Mouse (Mus musculus): ENCODE results near the gene Kdm4b. TPM values are rescaled to one million over a fixed set of nuclear protein-coding genes. Genes with fewer than 3 reads are reported as not detected.
A peak's percentile ranks its signal among the peaks of the same experiment; 100 is the strongest.

The Kdm4b gene
- total and polyA plus RNA-seq, 3 experiments = 9.1 to 27.5 TPM; not detected in 1

GRCm38 (mm10) chr17:56425584-56425914, 99.7 kb downstream of the Kdm4b start:
- H3K27me3 ChIP-seq (ENCODE audit: control insufficient read depth in 1 of 2, insufficient read depth in 2 of 2, low read length in 2 of 2) = no peaks in the 10 kb centered on the region
- H3K4me1 ChIP-seq (ENCODE audit: control insufficient read depth in 1 of 2, insufficient read depth in 2 of 2, low read length in 2 of 2) = no peaks in the 10 kb centered on the region
- H3K4me3 ChIP-seq (ENCODE audit: control insufficient read depth in 1 of 2, insufficient read depth in 1 of 2, low read depth in 2 of 2, low read length in 2 of 2) = no peak overlapping the region
- DNase-seq (ENCODE audit: low read depth, low spot score) = no peak
- H3K27ac ChIP-seq (ENCODE audit: control insufficient read depth, low read depth, low read length) = no peak overlapping the region
- no peaks in the 10 kb centered on the region for H3K79me2 ChIP-seq (ENCODE audit: control insufficient read depth, insufficient read depth, low read length, poor library complexity)
- H3K9me3 ChIP-seq (replicated peaks; ENCODE audit: insufficient read depth, low read length) = no peaks in the 10 kb centered on the region
- no peak overlapping the region for H3K9ac ChIP-seq (ENCODE audit: control insufficient read depth, low read depth, low read length, poor library complexity, severe bottlenecking)
- TF ChIP-seq MAZ (IDR thresholded peaks at IDR 0.05; ENCODE audit: low read depth, low read length) (no peak), SIN3A (IDR thresholded peaks at IDR 0.05; ENCODE audit: low read length) (no peak), POLR2AphosphoS2 (IDR thresholded peaks at IDR 0.05; ENCODE audit: low read length) (no peak), USF2 (IDR thresholded peaks at IDR 0.05; ENCODE audit: borderline replicate concordance in 1 of 2, insufficient read depth in 1 of 2, low read depth in 1 of 2, low read length in 2 of 2) (no peak), KAT2A (conservative IDR thresholded peaks at IDR 0.05; ENCODE audit: low read depth, low read length) (no peak), CTCF (IDR thresholded peaks at IDR 0.05 in 2 of 3, conservative IDR thresholded peaks at IDR 0.05 in 1 of 3; ENCODE audit: control insufficient read depth in 1 of 3, insufficient read depth in 1 of 3, low read depth in 2 of 3, low read length in 3 of 3, poor library complexity in 1 of 3, severe bottlenecking in 1 of 3) (peak in 1 of 3 experiments; percentile 14; a peak in 2 of 6 replicates), GATA1 (IDR thresholded peaks at IDR 0.05; ENCODE audit: low read depth, low read length) (no peak), NELFE (IDR thresholded peaks at IDR 0.05; ENCODE audit: low read depth, low read length) (no peak), ETS1 (IDR thresholded peaks at IDR 0.05; ENCODE audit: low read depth, low read length) (no peak)
- no peaks in the 10 kb centered on the region; a peak in 2 of 4 replicates for H3K36me3 ChIP-seq (ENCODE audit: control insufficient read depth in 1 of 2, insufficient read depth in 2 of 2, low read length in 2 of 2)

DNA sequence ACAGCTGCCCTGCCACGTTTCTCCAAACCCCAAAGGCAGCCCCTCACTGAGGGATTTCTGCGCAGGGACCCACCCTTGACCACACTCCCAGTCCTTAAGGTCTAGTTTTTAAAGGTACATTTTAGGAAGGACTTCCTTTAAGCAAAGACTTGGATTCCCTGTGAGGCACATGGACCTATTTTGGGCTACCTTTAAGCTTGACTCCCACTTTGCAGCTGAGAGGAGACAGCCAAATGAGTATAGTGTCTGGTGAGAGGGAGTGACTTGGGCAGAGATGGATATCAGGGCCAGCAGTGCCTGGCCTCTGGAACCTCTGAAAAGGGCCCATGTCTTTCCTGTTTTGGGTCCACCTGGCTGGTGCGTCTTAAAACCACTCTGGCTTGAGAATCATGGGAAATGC, 100.1 kb downstream of the Kdm4b start:
- TF ChIP-seq MEF2A (IDR thresholded peaks at IDR 0.05; ENCODE audit: extremely low read depth, insufficient replicate concordance, low read depth, low read length, poor library complexity, severe bottlenecking) (no peak), POLR2AphosphoS2 (IDR thresholded peaks at IDR 0.05; ENCODE audit: low read length) (no peak), USF2 (IDR thresholded peaks at IDR 0.05; ENCODE audit: borderline replicate concordance in 1 of 2, insufficient read depth in 1 of 2, low read depth in 1 of 2, low read length in 2 of 2) (no peak), MXI1 (IDR thresholded peaks at IDR 0.05; ENCODE audit: low read depth, low read length) (no peak), ZC3H11A (IDR thresholded peaks at IDR 0.05; ENCODE audit: low read depth, low read length) (no peak), ETS1 (IDR thresholded peaks at IDR 0.05; ENCODE audit: low read depth, low read length) (no peak), TBP (IDR thresholded peaks at IDR 0.05; ENCODE audit: low read depth, low read length) (no peak), ZMIZ1 (IDR thresholded peaks at IDR 0.05; ENCODE audit: low read depth, low read length) (no peak), GABPA (IDR thresholded peaks at IDR 0.05; ENCODE audit: low read depth, low read length) (no peak), E2F4 (IDR thresholded peaks at IDR 0.05; ENCODE audit: borderline replicate concordance, low read depth, low read length) (no peak), KAT2A (conservative IDR thresholded peaks at IDR 0.05; ENCODE audit: low read depth, low read length) (no peak), HCFC1 (IDR thresholded peaks at IDR 0.05; ENCODE audit: low read depth, low read length) (no peak), SMC3 (IDR thresholded peaks at IDR 0.05; ENCODE audit: low read depth, low read length) (no peak), CHD1 (IDR thresholded peaks at IDR 0.05; ENCODE audit: low read depth, low read length) (no peak), RCOR1 (IDR thresholded peaks at IDR 0.05; ENCODE audit: low read depth, low read length) (no peak), MYB (IDR thresholded peaks at IDR 0.05; ENCODE audit: low read depth, low read length) (no peak), EP300 (IDR thresholded peaks at IDR 0.05; ENCODE audit: low read depth in 1 of 2, low read length in 2 of 2) (no peak), USF1 (IDR thresholded peaks at IDR 0.05; ENCODE audit: low read depth, low read length) (no peak), RAD21 (IDR thresholded peaks at IDR 0.05; ENCODE audit: low read depth, low read length) (no peak), CHD2 (IDR thresholded peaks at IDR 0.05; ENCODE audit: low read length) (no peak)
- no peaks in the 10 kb centered on the region; a peak in 2 of 4 replicates for H3K36me3 ChIP-seq (ENCODE audit: control insufficient read depth in 1 of 2, insufficient read depth in 2 of 2, low read length in 2 of 2)
- no peak overlapping the region for H3K4me3 ChIP-seq (ENCODE audit: control insufficient read depth in 1 of 2, insufficient read depth in 1 of 2, low read depth in 2 of 2, low read length in 2 of 2)
- H3K27ac ChIP-seq (ENCODE audit: control insufficient read depth, low read depth, low read length) = no peak overlapping the region
- no peaks in the 10 kb centered on the region for H3K4me1 ChIP-seq (ENCODE audit: control insufficient read depth in 1 of 2, insufficient read depth in 2 of 2, low read length in 2 of 2)
- no peaks in the 10 kb centered on the region for H3K79me2 ChIP-seq (ENCODE audit: control insufficient read depth, insufficient read depth, low read length, poor library complexity)
- H3K27me3 ChIP-seq (ENCODE audit: control insufficient read depth in 1 of 2, insufficient read depth in 2 of 2, low read length in 2 of 2) = no peaks in the 10 kb centered on the region
- no peak overlapping the region for H3K9ac ChIP-seq (ENCODE audit: control insufficient read depth, low read depth, low read length, poor library complexity, severe bottlenecking)
- no peak for DNase-seq (ENCODE audit: low read depth, low spot score)
- no peaks in the 10 kb centered on the region for H3K9me3 ChIP-seq (replicated peaks; ENCODE audit: insufficient read depth, low read length)

Measured in MEL (cell line).